Mouse (Mus musculus): ENCODE measurements at regions not wholly inside any gene's neighbourhood (a gene's known extent, or its start where the extent isn't known, plus 50 kb on each side); places are given as distances from the start of the nearest gene placed in this dataset.

- WGBS: 69% methylated on average over 5 of the region's 5 CpGs
- Histone ChIP-seq H3K9me3 (ENCODE audit: low read length) (no peaks in the 10 kb centered on the region), H3K27me3 (ENCODE audit: insufficient read depth, low read length) (no peaks in the 10 kb centered on the region), H3K4me2 (ENCODE audit: low read depth, low read length, poor library complexity, severe bottlenecking) (no peak overlapping the region), H3K4me1 (ENCODE audit: insufficient read depth, low read length) (no peaks in the 10 kb centered on the region), H3K9ac (replicated peaks; ENCODE audit: low read length, poor library complexity, severe bottlenecking) (no peak overlapping the region), H3K27ac (ENCODE audit: low read depth, low read length) (no peak overlapping the region), H3K36me3 (ENCODE audit: insufficient read depth, low read length) (no peaks in the 10 kb centered on the region), H3K4me3 (ENCODE audit: low read depth, low read length) (no peak overlapping the region)
- ATAC-seq (ENCODE audit: low FRiP score) (no peak), DNase-seq (ENCODE audit: low spot score) (no peak)
- no peak for TF ChIP-seq CTCF (IDR thresholded peaks at IDR 0.05)
Observed at GRCm38 (mm10) chr14:123143489-123144046, 159.7 kb upstream of the Tmtc4 start.

GRCm38 (mm10) chr14:123138743-123139705 lies 155.2 kb upstream of the Tmtc4 start:
- H3K4me2 ChIP-seq (ENCODE audit: low read depth, low read length, poor library complexity, severe bottlenecking): no peak overlapping the region
- DNase-seq (ENCODE audit: low spot score) (peak; percentile 60), ATAC-seq (ENCODE audit: low FRiP score) (peak; percentile 63; the same call in 1 of the 2 replicates)
- 37% methylated on average over 6 of the region's 6 CpGs for WGBS
- TF ChIP-seq CTCF (IDR thresholded peaks at IDR 0.05): no peak
- no peak overlapping the region for H3K9ac ChIP-seq (replicated peaks; ENCODE audit: low read length, poor library complexity, severe bottlenecking)
- no peaks in the 10 kb centered on the region for H3K36me3 ChIP-seq (ENCODE audit: insufficient read depth, low read length)
- H3K9me3 ChIP-seq (ENCODE audit: low read length): no peaks in the 10 kb centered on the region
- H3K27me3 ChIP-seq (ENCODE audit: insufficient read depth, low read length): no peaks in the 10 kb centered on the region
- H3K4me3 ChIP-seq (ENCODE audit: low read depth, low read length): no peak overlapping the region
- H3K27ac ChIP-seq (ENCODE audit: low read depth, low read length): no peak overlapping the region
- H3K4me1 ChIP-seq (ENCODE audit: insufficient read depth, low read length): no peaks in the 10 kb centered on the region

- Histone ChIP-seq H3K9me3 (ENCODE audit: low read length) (no peaks in the 10 kb centered on the region), H3K36me3 (ENCODE audit: insufficient read depth, low read length) (no peaks in the 10 kb centered on the region), H3K4me2 (ENCODE audit: low read depth, low read length, poor library complexity, severe bottlenecking) (no peak overlapping the region), H3K27me3 (ENCODE audit: insufficient read depth, low read length) (no peaks in the 10 kb centered on the region), H3K9ac (replicated peaks; ENCODE audit: low read length, poor library complexity, severe bottlenecking) (no peak overlapping the region), H3K4me3 (ENCODE audit: low read depth, low read length) (no peak overlapping the region), H3K27ac (ENCODE audit: low read depth, low read length) (no peak overlapping the region), H3K4me1 (ENCODE audit: insufficient read depth, low read length) (no peaks in the 10 kb centered on the region)
- ATAC-seq (ENCODE audit: low FRiP score) (no peak), DNase-seq (ENCODE audit: low spot score) (no peak)
- no peak for TF ChIP-seq CTCF (IDR thresholded peaks at IDR 0.05)
- 55% methylated on average over 1 of the region's 1 CpGs for WGBS
Observed at GRCm38 (mm10) chr14:123133979-123134378, 150.1 kb upstream of the Tmtc4 start.

- H3K9me3 ChIP-seq (ENCODE audit: low read length): no peaks in the 10 kb centered on the region
- no peak overlapping the region for H3K9ac ChIP-seq (replicated peaks; ENCODE audit: low read length, poor library complexity, severe bottlenecking)
- H3K4me3 ChIP-seq (ENCODE audit: low read depth, low read length): no peak overlapping the region
- ATAC-seq (ENCODE audit: low FRiP score) (no peak), DNase-seq (ENCODE audit: low spot score) (no peak)
- no peaks in the 10 kb centered on the region for H3K36me3 ChIP-seq (ENCODE audit: insufficient read depth, low read length)
- no peak for TF ChIP-seq CTCF (IDR thresholded peaks at IDR 0.05)
- no peak overlapping the region for H3K4me2 ChIP-seq (ENCODE audit: low read depth, low read length, poor library complexity, severe bottlenecking)
- no peaks in the 10 kb centered on the region for H3K27me3 ChIP-seq (ENCODE audit: insufficient read depth, low read length)
- no peak overlapping the region for H3K27ac ChIP-seq (ENCODE audit: low read depth, low read length)
- WGBS: 85% methylated on average over 2 of the region's 2 CpGs
- H3K4me1 ChIP-seq (ENCODE audit: insufficient read depth, low read length): no peaks in the 10 kb centered on the region
Observed at GRCm38 (mm10) chr14:123120361-123120760, 136.5 kb upstream of the Tmtc4 start.

- ATAC-seq (ENCODE audit: low FRiP score) (no peak), DNase-seq (ENCODE audit: low spot score) (no peak)
- TF ChIP-seq CTCF (IDR thresholded peaks at IDR 0.05): no peak
- Histone ChIP-seq H3K9me3 (ENCODE audit: low read length) (no peaks in the 10 kb centered on the region), H3K27me3 (ENCODE audit: insufficient read depth, low read length) (no peaks in the 10 kb centered on the region), H3K9ac (replicated peaks; ENCODE audit: low read length, poor library complexity, severe bottlenecking) (no peak overlapping the region), H3K36me3 (ENCODE audit: insufficient read depth, low read length) (no peaks in the 10 kb centered on the region), H3K27ac (ENCODE audit: low read depth, low read length) (no peak overlapping the region), H3K4me1 (ENCODE audit: insufficient read depth, low read length) (no peaks in the 10 kb centered on the region), H3K4me2 (ENCODE audit: low read depth, low read length, poor library complexity, severe bottlenecking) (no peak overlapping the region), H3K4me3 (ENCODE audit: low read depth, low read length) (no peak overlapping the region)
- WGBS: 69% methylated on average over 1 of the region's 1 CpGs
Observed at GRCm38 (mm10) chr14:123116337-123116736, 132.5 kb upstream of the Tmtc4 start.

- Histone ChIP-seq H3K27ac (ENCODE audit: low read depth, low read length) (no peak overlapping the region), H3K9ac (replicated peaks; ENCODE audit: low read length, poor library complexity, severe bottlenecking) (no peak overlapping the region), H3K4me3 (ENCODE audit: low read depth, low read length) (no peak overlapping the region), H3K36me3 (ENCODE audit: insufficient read depth, low read length) (no peaks in the 10 kb centered on the region), H3K27me3 (ENCODE audit: insufficient read depth, low read length) (no peaks in the 10 kb centered on the region), H3K4me1 (ENCODE audit: insufficient read depth, low read length) (no peaks in the 10 kb centered on the region), H3K9me3 (ENCODE audit: low read length) (no peaks in the 10 kb centered on the region), H3K4me2 (ENCODE audit: low read depth, low read length, poor library complexity, severe bottlenecking) (no peak overlapping the region)
- DNase-seq (ENCODE audit: low spot score) (no peak), ATAC-seq (ENCODE audit: low FRiP score) (no peak)
- WGBS: 82% methylated on average over 2 of the region's 2 CpGs
- TF ChIP-seq CTCF (IDR thresholded peaks at IDR 0.05): no peak
Observed at GRCm38 (mm10) chr14:123110533-123110932, 126.7 kb upstream of the Tmtc4 start.
